Mouse (Mus musculus) frontal cortex, postnatal 14 days (tissue): ENCODE measurements around the gene Mnd1.

Source experiments
- DNase-seq, 2 experiments: peaks; one replicate each; pipeline ENCODE4 v3.0.0; 2022; ENCODE audit warnings: low spot score in 2 of 2

Gene Mnd1

GRCm38 (mm10) chr3:84157559-84158350, 2.2 kb upstream of the Mnd1 start:
- DNase-seq, result no peak

- no peak for DNase-seq
These were observed 1.4 kb upstream of the Mnd1 start for GRCm38 (mm10) chr3:84157011-84157410.

GRCm38 (mm10) chr3:84156105-84156504, 519 bp upstream of the Mnd1 start:
- DNase-seq, result no peak

- DNase-seq, result no peak
These were observed 440 bp downstream of the Mnd1 start for GRCm38 (mm10) chr3:84155146-84155545.

- no peak for DNase-seq
These were observed 855 bp downstream of the Mnd1 start for GRCm38 (mm10) chr3:84154721-84155141.

DNA sequence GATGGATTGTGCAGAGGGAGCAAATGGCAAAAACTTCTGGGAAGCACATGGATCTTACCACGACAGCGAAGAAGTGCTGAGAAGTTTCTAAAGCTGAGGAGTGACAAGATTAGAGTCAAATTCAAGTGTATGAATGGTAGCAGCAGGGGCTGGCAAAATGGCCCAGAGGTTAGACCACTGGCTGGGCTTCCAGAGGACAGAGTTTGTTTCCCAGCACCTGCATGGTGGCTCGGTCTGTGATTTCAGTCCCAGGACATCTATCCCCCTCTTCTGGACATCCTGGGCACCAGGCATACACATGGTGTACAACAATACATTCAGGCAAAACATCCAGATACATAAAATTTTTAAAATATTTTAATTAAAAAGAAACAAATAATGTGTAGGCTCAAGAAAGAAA, 5.8 kb downstream of the Mnd1 start:
- no peak for DNase-seq

DNA sequence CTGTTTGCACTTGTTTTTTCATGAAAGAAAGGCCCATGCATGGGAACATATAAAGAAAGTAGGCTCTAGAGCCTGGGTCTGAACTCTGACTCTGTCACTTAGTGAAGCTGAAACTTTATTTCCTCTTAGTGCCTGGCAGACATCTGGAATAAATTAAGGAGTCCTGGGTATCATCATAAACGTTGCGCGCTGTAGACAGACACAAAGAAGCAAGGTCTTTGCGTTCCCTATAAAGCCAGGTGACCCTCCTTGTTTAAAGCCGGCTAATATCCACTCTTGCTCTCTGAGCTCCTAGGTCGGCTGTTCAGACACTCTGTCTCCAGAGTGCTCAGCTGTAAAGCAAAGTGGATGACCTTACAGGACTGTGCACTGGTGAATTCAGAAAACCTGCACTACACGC, 14.6 kb downstream of the Mnd1 start:
- no peak for DNase-seq

DNA sequence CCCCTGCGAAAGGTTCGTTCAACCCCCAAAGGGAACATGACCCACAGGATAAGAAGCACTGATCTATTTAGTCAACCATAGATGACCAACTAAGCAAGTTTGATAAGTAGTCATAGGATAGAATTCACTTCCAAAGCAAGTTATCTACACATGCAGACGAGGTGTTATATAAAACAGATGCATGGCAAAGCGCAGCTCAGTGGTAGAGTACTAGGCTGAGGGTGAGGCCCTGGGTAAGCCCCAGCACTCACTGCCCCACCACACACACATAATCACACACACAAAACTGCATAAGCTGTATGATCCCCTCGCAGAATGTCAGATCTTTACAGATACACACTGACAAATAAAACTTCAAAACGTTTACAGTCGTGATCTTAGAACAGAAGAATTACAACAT, 19.1 kb downstream of the Mnd1 start:
- no peak for DNase-seq

DNA sequence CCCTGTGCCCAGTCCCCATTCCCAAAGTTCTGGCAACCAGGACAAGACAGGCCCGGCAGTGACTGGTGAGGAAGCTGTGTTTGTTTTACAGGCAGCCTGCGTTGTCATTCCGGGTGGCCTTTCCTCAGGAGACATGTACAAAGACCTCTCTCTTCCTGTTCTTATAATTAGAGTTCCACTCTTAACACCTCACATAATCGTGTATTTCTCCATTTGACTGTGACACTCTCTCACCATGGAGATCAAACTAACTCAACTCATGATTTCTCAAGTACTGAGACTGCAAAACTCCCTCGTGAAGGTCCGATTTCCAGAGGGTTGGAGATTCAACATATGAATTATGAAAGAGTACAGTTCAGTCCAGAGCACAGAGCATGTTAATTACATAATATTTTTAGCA, 19.7 kb downstream of the Mnd1 start:
- no peak for DNase-seq

DNA sequence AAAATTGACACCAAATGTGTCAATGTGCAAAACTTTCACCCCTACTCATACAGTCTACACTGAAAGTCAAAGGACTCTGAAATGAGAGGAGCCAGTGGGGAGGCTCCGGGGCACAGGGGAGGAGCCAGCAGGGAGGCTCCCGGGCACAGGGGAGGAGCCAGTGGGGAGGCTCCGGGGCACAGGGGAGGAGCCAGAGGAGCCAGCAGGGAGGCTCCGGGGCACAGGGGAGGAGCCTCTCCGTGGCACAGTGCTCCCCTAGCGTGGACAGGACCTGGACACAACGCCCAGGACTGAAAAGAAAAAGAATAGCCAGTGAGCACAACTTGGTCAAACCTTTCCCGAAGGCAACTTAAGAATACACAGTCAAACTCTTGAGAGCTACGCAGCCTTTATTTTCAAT, 20.2 kb downstream of the Mnd1 start:
- DNase-seq, result no peak

DNA sequence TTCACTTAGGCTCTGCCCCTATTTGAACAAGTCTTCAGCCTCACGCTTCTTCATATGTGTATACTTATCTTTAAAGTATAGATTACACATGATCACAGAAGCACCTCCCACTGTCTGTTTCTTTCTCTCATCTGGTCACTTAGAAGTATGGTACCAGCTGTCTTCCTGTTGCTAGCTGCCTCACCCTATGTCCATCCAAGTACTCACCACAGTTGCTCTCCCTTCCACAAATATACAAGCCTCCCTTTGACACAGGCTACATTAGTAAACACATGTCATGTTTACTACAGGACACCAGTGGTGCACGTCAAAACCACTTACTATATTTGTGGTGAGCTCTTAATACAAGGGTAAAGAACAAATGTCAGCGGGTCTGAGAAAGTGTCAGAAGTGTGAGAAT, 24.2 kb downstream of the Mnd1 start:
- DNase-seq, result no peak

GRCm38 (mm10) chr3:84130776-84131175, 24.8 kb downstream of the Mnd1 start:
- no peak for DNase-seq

DNA sequence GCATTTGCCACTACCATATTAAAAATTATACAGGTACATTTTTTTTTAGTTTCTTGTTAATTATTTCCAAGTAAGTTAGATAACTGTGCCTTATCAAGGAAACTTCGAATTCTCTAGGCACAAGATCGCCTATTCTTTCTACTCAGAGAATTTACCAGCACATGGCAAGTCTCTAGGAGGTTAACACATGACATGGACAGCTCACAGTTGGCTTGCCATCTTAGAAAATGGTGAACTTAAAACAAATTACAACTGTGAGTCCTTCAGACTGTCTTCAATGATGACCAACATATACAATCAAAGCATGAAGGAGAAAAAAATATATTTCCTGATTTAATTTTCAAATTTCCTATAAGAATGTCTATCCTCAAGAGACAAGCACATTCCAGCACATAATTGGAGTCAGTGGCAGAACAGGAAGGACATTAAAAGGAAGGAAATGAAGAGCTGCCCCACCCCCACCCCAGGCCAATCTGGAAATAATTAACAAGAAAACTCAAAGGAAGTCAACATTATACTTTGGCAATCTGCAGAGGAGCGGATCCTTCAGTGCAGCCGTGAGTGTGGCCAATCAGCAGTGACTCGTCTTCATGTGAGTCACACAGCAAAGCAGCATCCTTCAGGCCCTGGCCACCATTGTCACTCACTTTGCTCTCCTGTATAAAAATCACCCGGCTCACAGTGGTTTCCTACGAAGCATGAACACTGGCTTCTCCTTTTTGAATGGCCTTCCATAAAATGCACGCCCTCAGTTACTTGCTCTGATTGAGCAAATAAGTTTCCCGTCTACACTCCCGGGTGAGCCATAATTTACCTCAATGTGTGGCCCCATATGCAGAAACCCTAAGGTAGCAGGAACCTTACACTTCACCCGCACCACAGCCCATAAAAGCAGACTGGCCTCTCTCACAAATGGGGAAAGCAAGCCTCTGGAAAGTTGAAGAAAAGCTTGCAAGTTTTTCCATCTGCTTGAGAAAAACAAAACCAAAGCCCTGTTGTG, 26.4 kb downstream of the Mnd1 start:
- no peak for DNase-seq

DNA sequence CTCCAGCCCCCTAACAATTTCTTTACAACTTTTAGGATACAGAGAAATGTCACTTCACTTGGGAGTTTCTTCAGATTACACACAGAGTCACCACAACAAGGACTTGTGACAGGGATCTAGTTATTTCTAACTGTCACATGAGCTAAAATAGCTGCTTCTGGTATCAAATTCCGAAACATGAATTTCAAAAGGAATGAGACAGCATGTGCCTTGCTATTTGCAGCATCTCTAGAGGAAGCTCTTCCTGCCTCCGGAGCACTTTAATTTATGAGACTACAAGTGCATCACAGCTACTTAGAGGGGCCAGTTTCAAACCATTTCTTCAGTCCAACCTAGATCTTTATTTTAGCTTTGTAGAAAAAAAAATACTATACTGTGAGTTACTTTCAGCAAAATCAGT, 28.2 kb downstream of the Mnd1 start:
- DNase-seq, result no peak

DNA sequence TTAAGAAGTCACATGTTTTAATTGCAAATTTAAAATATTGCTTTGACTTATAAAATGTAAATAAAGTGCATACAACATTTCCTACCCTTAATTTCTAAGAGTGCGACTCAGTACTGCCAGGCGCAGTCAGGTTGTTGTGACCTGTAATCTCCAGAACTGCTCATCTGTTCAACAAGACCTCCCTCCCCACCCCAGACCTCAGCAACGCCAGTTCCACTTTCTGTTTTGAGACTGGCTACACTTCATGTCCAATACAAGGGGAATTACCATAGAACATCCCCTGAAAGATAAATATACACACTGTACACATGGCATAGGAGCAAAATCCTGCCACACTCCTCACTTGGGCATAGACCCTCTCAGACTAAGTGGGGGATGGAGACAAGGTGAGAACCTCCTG, 28.9 kb downstream of the Mnd1 start:
- no peak for DNase-seq

DNA sequence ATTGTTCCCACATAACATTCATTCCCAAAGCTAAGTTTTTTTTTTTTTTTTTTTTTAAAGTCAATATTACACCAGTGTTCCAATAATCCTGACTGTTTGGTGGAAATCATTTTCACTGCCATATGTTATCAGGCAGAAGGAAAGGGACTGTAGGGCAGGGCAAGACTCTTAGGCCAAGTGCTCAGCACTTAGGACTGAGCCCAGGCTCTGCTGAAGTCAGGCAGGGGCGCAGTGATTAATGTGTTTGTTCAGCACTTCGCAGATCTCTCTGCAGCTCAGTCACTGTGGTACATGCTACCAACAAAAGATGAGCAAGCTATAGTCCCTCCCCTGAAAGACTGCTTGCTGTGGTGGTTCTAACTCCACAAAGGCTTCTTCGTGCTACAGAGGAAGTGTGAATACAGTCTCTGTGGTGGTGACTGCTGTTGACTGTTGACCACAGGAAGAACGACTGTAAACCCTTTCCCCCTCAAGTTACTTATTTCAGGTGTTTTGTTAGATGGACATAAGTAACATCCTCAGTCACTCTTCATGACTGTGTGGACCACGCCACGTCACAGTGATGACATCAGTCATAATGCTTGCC, 29.8 kb downstream of the Mnd1 start:
- no peak for DNase-seq

DNA sequence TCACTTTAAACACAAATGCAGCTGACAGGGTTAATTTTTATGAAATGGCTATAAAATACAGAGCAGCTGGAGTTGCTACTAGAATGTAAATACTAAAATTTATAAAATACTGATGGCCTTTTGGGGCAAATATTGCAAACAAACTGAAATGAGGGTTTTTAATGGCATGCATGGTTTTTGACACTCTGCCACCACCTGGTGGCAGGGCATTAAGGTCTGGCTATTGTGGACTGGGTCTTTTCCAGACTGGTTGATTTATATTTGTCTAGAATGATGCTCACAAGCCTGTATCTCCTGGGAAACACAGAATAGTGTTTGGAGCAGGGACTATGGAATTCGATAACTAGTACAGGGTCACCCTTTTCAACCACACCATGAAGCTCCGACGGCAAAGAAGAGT, 32.1 kb downstream of the Mnd1 start:
- DNase-seq, result no peak

DNA sequence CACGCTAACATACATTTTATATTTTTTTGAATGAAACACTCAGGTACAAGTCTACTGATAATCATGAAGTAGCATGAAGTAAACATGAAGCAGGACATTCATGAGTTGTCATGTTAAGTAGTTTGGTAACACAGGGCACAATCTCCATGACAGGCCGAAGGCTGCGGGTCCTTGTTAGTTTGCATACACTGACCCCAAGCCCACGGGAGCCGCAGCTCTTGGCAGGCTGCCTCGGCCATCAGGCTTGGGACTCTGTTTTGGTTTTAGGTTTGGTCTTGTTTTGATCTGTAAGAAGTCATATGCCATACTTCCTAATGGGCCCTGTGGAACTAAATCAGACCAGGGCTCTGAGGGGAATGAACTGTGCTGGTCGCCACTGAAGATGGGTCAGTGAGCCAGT, 36.9 kb downstream of the Mnd1 start:
- DNase-seq, result no peak

DNA sequence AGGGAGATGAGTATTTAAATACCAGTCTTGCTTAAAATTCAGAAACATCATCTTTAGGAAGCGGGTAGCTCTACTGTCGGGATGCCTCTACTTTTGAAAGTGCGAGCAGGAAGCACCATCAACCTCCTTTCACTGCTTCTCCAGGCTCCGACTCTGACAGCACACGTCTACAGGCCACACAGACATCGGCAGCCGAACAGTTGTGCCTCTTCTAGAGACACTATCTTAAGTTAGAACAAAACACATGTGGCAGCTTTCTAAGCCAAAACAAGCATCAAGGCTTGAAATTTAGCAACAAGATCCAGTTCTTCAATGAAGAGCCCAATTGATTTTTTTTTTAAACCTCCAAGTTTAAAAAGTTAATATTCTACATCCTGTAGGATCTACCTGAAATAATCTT, 37.4 kb downstream of the Mnd1 start:
- DNase-seq, result no peak

GRCm38 (mm10) chr3:84108614-84109013, 47.0 kb downstream of the Mnd1 start:
- no peak for DNase-seq

DNA sequence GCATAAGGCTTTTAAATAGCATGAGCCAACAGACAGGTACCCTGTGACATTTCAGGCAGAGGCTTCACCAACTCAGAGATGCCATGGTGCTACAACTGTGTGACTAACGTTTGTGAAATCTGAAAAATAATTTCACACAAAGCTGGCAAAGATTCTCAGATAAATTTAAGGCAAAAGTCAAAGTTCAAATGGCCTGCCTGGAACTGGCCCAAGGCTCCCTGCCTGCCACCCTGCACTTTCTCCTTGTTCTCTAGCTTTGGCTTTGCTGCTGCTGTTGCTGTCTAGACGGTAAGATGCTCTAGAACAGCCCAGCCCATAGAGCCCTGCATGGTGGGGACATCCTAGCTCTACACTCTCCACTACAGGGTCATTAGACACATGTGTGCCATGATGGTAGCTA, 49.5 kb downstream of the Mnd1 start:
- DNase-seq, result no peak

DNA sequence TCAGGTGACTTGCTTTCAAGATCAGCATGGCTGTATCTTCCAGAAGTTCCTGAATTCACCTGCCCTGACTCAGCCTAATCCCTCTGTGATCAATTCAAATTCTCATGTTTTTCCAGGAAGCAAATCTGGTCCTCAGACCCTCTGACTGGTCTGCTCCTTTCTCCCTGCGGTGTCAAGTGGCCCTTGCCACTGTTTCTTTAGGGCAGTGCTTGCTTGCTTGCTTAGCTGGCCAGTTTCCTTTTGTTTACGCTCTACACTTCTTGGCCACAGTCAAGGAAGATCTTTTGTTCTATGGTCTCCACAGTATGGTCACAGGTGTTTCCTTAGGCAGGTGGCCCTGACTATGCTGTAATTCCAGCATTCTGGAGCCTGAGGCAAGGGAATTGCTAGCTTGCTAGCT, 52.0 kb downstream of the Mnd1 start:
- no peak for DNase-seq

DNA sequence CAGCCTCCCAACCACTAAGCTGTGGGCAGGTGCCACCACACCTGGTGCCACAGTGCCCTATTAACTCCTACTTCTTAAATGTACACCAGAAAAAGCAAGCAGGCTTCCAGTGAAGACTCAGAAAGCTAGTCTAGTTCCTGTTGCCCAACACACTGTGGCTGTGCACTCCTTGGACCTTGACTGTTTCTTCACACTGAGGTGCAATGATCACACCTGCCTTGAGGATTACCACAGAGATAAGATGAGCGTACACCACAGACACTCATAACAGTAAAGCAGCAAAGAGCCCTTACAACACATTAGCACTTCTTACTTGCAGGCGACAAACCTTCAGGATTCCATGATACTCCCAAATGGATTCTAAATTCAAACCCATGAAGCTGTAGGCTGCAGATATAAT, 62.7 kb downstream of the Mnd1 start:
- no peak for DNase-seq
